Mouse (Mus musculus) small intestine, adult 2 months (tissue): ENCODE results near the gene Ptf1a.
A peak's percentile ranks its signal among the peaks of the same experiment; 100 is the strongest.

ENCODE experiments used
- CTCF ChIP-seq: fragments of 200-500 bp; IDR thresholded peaks from 2 replicates; pipeline ENCODE4 v1.5.1; 2012; ENCODE audit warnings: low read depth, mild to moderate bottlenecking, control low read depth, inconsistent platforms, low read length, moderate library complexity, mixed read lengths; ENCODE audit not compliant: insufficient replicate concordance, insufficient read length; ENCODE audit errors: extremely low read depth
- POLR2A ChIP-seq: fragments of 200-500 bp; IDR thresholded peaks from 2 replicates; pipeline ENCODE4 v1.6.1; 2012; ENCODE audit warnings: low read depth, mild to moderate bottlenecking, control low read depth, inconsistent platforms, low read length, moderate library complexity

- TF ChIP-seq POLR2A: no peak
- TF ChIP-seq CTCF: peak; percentile 17; the same call in 1 of the 2 replicates
Measured at GRCm38 (mm10) chr2:19415063-19415521, 30.4 kb upstream of the Ptf1a start.
